Mouse (Mus musculus): ENCODE measurements around the gene Slc35f3. TPM values are rescaled to one million over a fixed set of nuclear protein-coding genes. Genes with fewer than 3 reads are reported as not detected.
"Not testable (repeated sequence)": the region's sequence is repeated elsewhere in the genome, so short reads cannot be mapped to it uniquely, and the experiment has no call there.

Gene Slc35f3
- polyA plus RNA-seq, 1 experiment from 2014 or later, result not detected

- no peaks in the 10 kb centered on the region for H3K36me3 ChIP-seq
- H3K9ac ChIP-seq, result no peak overlapping the region
- H3K4me3 ChIP-seq, result no peak overlapping the region
- peaks cover 8% of the 10 kb centered on the region; the same call in 1 of the 2 replicates for H3K27me3 ChIP-seq (replicated peaks)
- no peak overlapping the region for H3K4me2 ChIP-seq
- 78% methylated on average over 7 of the region's 7 CpGs for WGBS (ENCODE audit: insufficient replicate concordance)
- no peak for ATAC-seq
- no peak overlapping the region for H3K27ac ChIP-seq
- H3K9me3 ChIP-seq (replicated peaks), result no peaks in the 10 kb centered on the region
- H3K4me1 ChIP-seq, result no peaks in the 10 kb centered on the region
Measured at GRCm38 (mm10) chr8:126381299-126381698, 82.9 kb downstream of the Slc35f3 start.

- Histone ChIP-seq H3K9me3 (replicated peaks) (no peaks in the 10 kb centered on the region), H3K4me1 (no peaks in the 10 kb centered on the region), H3K27me3 (replicated peaks) (0 out of 2 replicates have a peak, but pooled peaks cover 8% of the 10 kb centered on the region), H3K36me3 (no peaks in the 10 kb centered on the region), H3K9ac (no peak overlapping the region), H3K27ac (no peak overlapping the region), H3K4me2 (no peak overlapping the region), H3K4me3 (no peak overlapping the region)
- no peak for ATAC-seq
- WGBS (ENCODE audit: insufficient replicate concordance), result 37% methylated on average over 14 of the region's 14 CpGs
Measured at GRCm38 (mm10) chr8:126382216-126382615, 83.9 kb downstream of the Slc35f3 start.

GRCm38 (mm10) chr8:126382749-126383148 lies 84.4 kb downstream of the Slc35f3 start:
- H3K4me2 ChIP-seq, result no peak overlapping the region
- no peak overlapping the region for H3K27ac ChIP-seq
- H3K9ac ChIP-seq, result no peak overlapping the region
- H3K36me3 ChIP-seq, result no peaks in the 10 kb centered on the region
- H3K9me3 ChIP-seq (replicated peaks), result no peaks in the 10 kb centered on the region
- H3K4me3 ChIP-seq, result no peak overlapping the region
- no peaks in the 10 kb centered on the region for H3K4me1 ChIP-seq
- 47% methylated on average over 5 of the region's 5 CpGs for WGBS (ENCODE audit: insufficient replicate concordance)
- 0 out of 2 replicates have a peak, but pooled peaks cover 8% of the 10 kb centered on the region for H3K27me3 ChIP-seq (replicated peaks)
- ATAC-seq, result no peak

GRCm38 (mm10) chr8:126387566-126387965 lies 89.2 kb downstream of the Slc35f3 start:
- ATAC-seq, result no peak
- H3K9ac ChIP-seq, result no peak overlapping the region
- 0 out of 2 replicates have a peak, but pooled peaks cover 4% of the 10 kb centered on the region for H3K27me3 ChIP-seq (replicated peaks)
- 71% methylated on average over 4 of the region's 4 CpGs for WGBS (ENCODE audit: insufficient replicate concordance)
- H3K9me3 ChIP-seq (replicated peaks), result no peaks in the 10 kb centered on the region
- no peak overlapping the region for H3K4me2 ChIP-seq
- H3K36me3 ChIP-seq, result no peaks in the 10 kb centered on the region
- no peak overlapping the region for H3K4me3 ChIP-seq
- H3K4me1 ChIP-seq, result no peaks in the 10 kb centered on the region
- no peak overlapping the region for H3K27ac ChIP-seq

GRCm38 (mm10) chr8:126391541-126391940 lies 93.2 kb downstream of the Slc35f3 start:
- Histone ChIP-seq H3K27me3 (replicated peaks) (no peaks in the 10 kb centered on the region; the same call in 1 of the 2 replicates), H3K9me3 (replicated peaks) (no peaks in the 10 kb centered on the region), H3K27ac (no peak overlapping the region), H3K4me1 (no peaks in the 10 kb centered on the region), H3K9ac (no peak overlapping the region), H3K4me3 (no peak overlapping the region), H3K4me2 (no peak overlapping the region), H3K36me3 (no peaks in the 10 kb centered on the region)
- WGBS (ENCODE audit: insufficient replicate concordance), result 33% methylated on average over 2 of the region's 2 CpGs
- ATAC-seq, result no peak

- no peaks in the 10 kb centered on the region for H3K9me3 ChIP-seq (replicated peaks)
- H3K36me3 ChIP-seq, result no peaks in the 10 kb centered on the region
- no peak for ATAC-seq
- no peak overlapping the region for H3K27ac ChIP-seq
- H3K4me3 ChIP-seq, result no peak overlapping the region
- H3K4me2 ChIP-seq, result no peak overlapping the region
- no peaks in the 10 kb centered on the region; the same call in 1 of the 2 replicates for H3K27me3 ChIP-seq (replicated peaks)
- WGBS (ENCODE audit: insufficient replicate concordance), result 72% methylated on average over 9 of the region's 9 CpGs
- no peaks in the 10 kb centered on the region for H3K4me1 ChIP-seq
- no peak overlapping the region for H3K9ac ChIP-seq
Measured at GRCm38 (mm10) chr8:126395386-126395785, 97.0 kb downstream of the Slc35f3 start.

GRCm38 (mm10) chr8:126395917-126396316 lies 97.6 kb downstream of the Slc35f3 start:
- no peak for ATAC-seq
- Histone ChIP-seq H3K36me3 (no peaks in the 10 kb centered on the region), H3K4me2 (no peak overlapping the region), H3K4me3 (no peak overlapping the region), H3K27ac (no peak overlapping the region), H3K27me3 (replicated peaks) (no peaks in the 10 kb centered on the region; the same call in 1 of the 2 replicates), H3K9me3 (replicated peaks) (no peaks in the 10 kb centered on the region), H3K9ac (no peak overlapping the region), H3K4me1 (no peaks in the 10 kb centered on the region)
- 70% methylated on average over 5 of the region's 5 CpGs for WGBS (ENCODE audit: insufficient replicate concordance)

- Histone ChIP-seq H3K9ac (no peak overlapping the region), H3K36me3 (no peaks in the 10 kb centered on the region), H3K27me3 (replicated peaks) (no peaks in the 10 kb centered on the region; the same call in 1 of the 2 replicates), H3K4me1 (no peaks in the 10 kb centered on the region), H3K9me3 (replicated peaks) (no peaks in the 10 kb centered on the region), H3K4me3 (no peak overlapping the region), H3K4me2 (no peak overlapping the region), H3K27ac (no peak overlapping the region)
- no peak for ATAC-seq
- WGBS (ENCODE audit: insufficient replicate concordance), result 57% methylated on average over 3 of the region's 3 CpGs
Measured at GRCm38 (mm10) chr8:126398349-126398748, 100.0 kb downstream of the Slc35f3 start.

- not testable (repeated sequence) for H3K9ac ChIP-seq; H3K27me3 ChIP-seq (replicated peaks); H3K9me3 ChIP-seq (replicated peaks); ATAC-seq; H3K4me1 ChIP-seq; H3K4me3 ChIP-seq; H3K4me2 ChIP-seq; H3K36me3 ChIP-seq; H3K27ac ChIP-seq
Measured at GRCm38 (mm10) chr8:126404550-126404949, 106.2 kb downstream of the Slc35f3 start.

- 42% methylated on average over 4 of the region's 4 CpGs for WGBS (ENCODE audit: insufficient replicate concordance)
- ATAC-seq, result no peak
- Histone ChIP-seq H3K27me3 (replicated peaks) (no peaks in the 10 kb centered on the region), H3K4me3 (no peak overlapping the region), H3K9me3 (replicated peaks) (no peaks in the 10 kb centered on the region), H3K36me3 (no peaks in the 10 kb centered on the region), H3K4me2 (no peak overlapping the region), H3K27ac (no peak overlapping the region), H3K9ac (no peak overlapping the region), H3K4me1 (no peaks in the 10 kb centered on the region)
Measured at GRCm38 (mm10) chr8:126405030-126405429, 106.7 kb downstream of the Slc35f3 start.

GRCm38 (mm10) chr8:126420834-126421233 lies 122.5 kb downstream of the Slc35f3 start:
- Histone ChIP-seq H3K9ac (no peak overlapping the region), H3K36me3 (peaks cover 19% of the 10 kb centered on the region), H3K27me3 (replicated peaks) (no peaks in the 10 kb centered on the region), H3K4me3 (no peak overlapping the region), H3K27ac (no peak overlapping the region), H3K4me1 (peaks cover 24% of the 10 kb centered on the region), H3K9me3 (replicated peaks) (no peaks in the 10 kb centered on the region), H3K4me2 (peak overlapping the region; percentile 94; the same call in 1 of the 2 replicates)
- ATAC-seq, result no peak
- WGBS (ENCODE audit: insufficient replicate concordance), result 76% methylated on average over 3 of the region's 3 CpGs

GRCm38 (mm10) chr8:126422174-126422919 lies 124.0 kb downstream of the Slc35f3 start, which contains the start of gene Coa6:
Gene Coa6, plus strand, starts transcription at chr8:126422515.
- no peaks in the 10 kb centered on the region for H3K27me3 ChIP-seq (replicated peaks)
- WGBS (ENCODE audit: insufficient replicate concordance), result under 1% methylated on average over 61 of the region's 61 CpGs
- ATAC-seq, result peak; percentile 98

More at GRCm38 (mm10) chr8:126422174-126422919, 124.0 kb downstream of the Slc35f3 start, which contains the start of gene Coa6:
- Histone ChIP-seq H3K4me1 (peaks cover 24% of the 10 kb centered on the region), H3K9me3 (replicated peaks) (no peaks in the 10 kb centered on the region), H3K36me3 (peaks cover 34% of the 10 kb centered on the region), H3K4me2 (peak within 1 kb of the TSS; percentile 94), H3K27ac (peak within 1 kb of the TSS; percentile 84), H3K9ac (peak within 1 kb of the TSS; percentile 83), H3K4me3 (peak within 1 kb of the TSS; percentile 85)

Measured in liver, embryonic 12.5 days (tissue).